Mouse (Mus musculus) small intestine, adult 2 months (tissue): ENCODE measurements at regions not wholly inside any gene's neighbourhood (a gene's known extent, or its start where the extent isn't known, plus 50 kb on each side); places are given as distances from the start of the nearest gene placed in this dataset.

Experiments used
- CTCF ChIP-seq: fragments of 200-500 bp; IDR thresholded peaks from 2 replicates; pipeline ENCODE4 v1.5.1; 2012; ENCODE audit warnings: low read depth, mild to moderate bottlenecking, control low read depth, inconsistent platforms, low read length, moderate library complexity, mixed read lengths; ENCODE audit not compliant: insufficient replicate concordance, insufficient read length; ENCODE audit errors: extremely low read depth
- POLR2A ChIP-seq: fragments of 200-500 bp; IDR thresholded peaks from 2 replicates; pipeline ENCODE4 v1.6.1; 2012; ENCODE audit warnings: low read depth, mild to moderate bottlenecking, control low read depth, inconsistent platforms, low read length, moderate library complexity

DNA sequence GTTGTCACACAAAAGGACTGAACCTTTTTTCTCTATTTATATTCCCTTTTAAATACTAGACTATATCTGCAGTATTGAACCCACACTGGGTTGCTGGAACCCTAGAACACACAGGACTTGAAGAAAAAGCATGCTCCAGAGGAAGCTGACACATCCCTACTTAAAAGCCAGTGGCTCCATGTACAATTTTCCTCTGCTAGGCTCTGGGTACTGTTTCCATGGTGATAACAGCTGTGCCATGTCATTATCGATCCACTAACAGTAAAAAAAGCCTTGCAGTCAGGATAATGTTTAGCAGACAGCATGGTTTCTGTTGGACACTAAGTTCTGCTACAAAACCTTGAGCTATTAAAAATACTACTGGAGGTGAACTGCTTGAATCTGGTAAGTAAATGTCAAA is 50.6 kb upstream of the Dock11 start:
- TF ChIP-seq CTCF (no peak), POLR2A (no peak)
